Mouse (Mus musculus) liver, embryonic 14.5 days (tissue): ENCODE results near the gene Hpgd.

Experiments
- CTCF ChIP-seq: IDR thresholded peaks from 2 replicates; pipeline ENCODE4 v1.5.1; 2016; ENCODE audit warnings: antibody characterized with exemption, low read depth, control low read depth
- EP300 ChIP-seq: IDR thresholded peaks from 2 replicates; pipeline ENCODE4 v1.6.1; 2016; ENCODE audit warnings: antibody characterized with exemption, low read depth

- TF ChIP-seq EP300 (no peak), CTCF (no peak)
These were observed 33.2 kb upstream of the Hpgd start for GRCm38 (mm10) chr8:56261190-56261589.
